Mouse (Mus musculus): ENCODE measurements around the gene Rptor. TPM values are rescaled to one million over a fixed set of nuclear protein-coding genes. Genes with fewer than 3 reads are reported as not detected.

The Rptor gene
- polyA plus RNA-seq, 1 experiment from 2014 or later: 15.6 TPM

- DNase-seq (ENCODE audit: low spot score): no peak
- H3K27me3 ChIP-seq (ENCODE audit: insufficient read depth, poor library complexity, severe bottlenecking): peaks cover 20% of the 10 kb centered on the region; the same call in 1 of the 2 replicates
- no peak overlapping the region for H3K27ac ChIP-seq
- no peaks in the 10 kb centered on the region for H3K9me3 ChIP-seq
- peaks cover 29% of the 10 kb centered on the region for H3K4me1 ChIP-seq
- H3K36me3 ChIP-seq: no peaks in the 10 kb centered on the region
- WGBS: 51% methylated on average over 7 of the region's 7 CpGs
- no peak overlapping the region for H3K4me3 ChIP-seq
Observed at GRCm38 (mm10) chr11:119907711-119908110, 305.0 kb downstream of the Rptor start.

GRCm38 (mm10) chr11:119909436-119909835, 306.7 kb downstream of the Rptor start:
- H3K9me3 ChIP-seq: no peaks in the 10 kb centered on the region
- no peak for DNase-seq (ENCODE audit: low spot score)
- peak overlapping the region; percentile 32; the same call in 1 of the 2 replicates for H3K27ac ChIP-seq
- peaks cover 40% of the 10 kb centered on the region for H3K4me1 ChIP-seq
- H3K36me3 ChIP-seq: no peaks in the 10 kb centered on the region
- peaks cover 20% of the 10 kb centered on the region; the same call in 1 of the 2 replicates for H3K27me3 ChIP-seq (ENCODE audit: insufficient read depth, poor library complexity, severe bottlenecking)
- peak overlapping the region; percentile 36 for H3K4me3 ChIP-seq
- WGBS: under 1% methylated on average over 5 of the region's 5 CpGs

GRCm38 (mm10) chr11:119912845-119913244, 310.1 kb downstream of the Rptor start:
- H3K27me3 ChIP-seq (ENCODE audit: insufficient read depth, poor library complexity, severe bottlenecking): 0 out of 2 replicates have a peak, but pooled peaks cover 7% of the 10 kb centered on the region
- peak overlapping the region; percentile 98 for H3K4me3 ChIP-seq
- DNase-seq (ENCODE audit: low spot score): no peak
- H3K27ac ChIP-seq: peak overlapping the region; percentile 98
- 10% methylated on average over 7 of the region's 7 CpGs for WGBS
- H3K9me3 ChIP-seq: no peaks in the 10 kb centered on the region
- peaks cover 24% of the 10 kb centered on the region for H3K36me3 ChIP-seq
- peaks cover 67% of the 10 kb centered on the region for H3K4me1 ChIP-seq

- peak; percentile 85 for DNase-seq (ENCODE audit: low spot score)
- peak within 1 kb of the TSS; percentile 98 for H3K27ac ChIP-seq
- WGBS: under 1% methylated on average over 48 of the region's 48 CpGs
- H3K36me3 ChIP-seq: peaks cover 30% of the 10 kb centered on the region
- H3K4me1 ChIP-seq: peaks cover 67% of the 10 kb centered on the region
- peak within 1 kb of the TSS; percentile 98 for H3K4me3 ChIP-seq
- no peaks in the 10 kb centered on the region for H3K9me3 ChIP-seq
- H3K27me3 ChIP-seq (ENCODE audit: insufficient read depth, poor library complexity, severe bottlenecking): 0 out of 2 replicates have a peak, but pooled peaks cover 6% of the 10 kb centered on the region
Observed at GRCm38 (mm10) chr11:119913291-119913934, 310.7 kb downstream of the Rptor start, which contains the start of gene Chmp6. Gene Chmp6, plus strand, starts transcription at chr11:119913441.

GRCm38 (mm10) chr11:119913935-119914314, 311.2 kb downstream of the Rptor start:
- Histone ChIP-seq H3K27ac (peak overlapping the region; percentile 98), H3K4me1 (peaks cover 63% of the 10 kb centered on the region), H3K4me3 (peak overlapping the region; percentile 98), H3K9me3 (no peaks in the 10 kb centered on the region), H3K36me3 (peaks cover 35% of the 10 kb centered on the region), H3K27me3 (ENCODE audit: insufficient read depth, poor library complexity, severe bottlenecking) (0 out of 2 replicates have a peak, but pooled peaks cover under 1% of the 10 kb centered on the region)
- under 1% methylated on average over 26 of the region's 26 CpGs for WGBS
- no peak for DNase-seq (ENCODE audit: low spot score)

- Histone ChIP-seq H3K4me3 (peak overlapping the region; percentile 98), H3K9me3 (no peaks in the 10 kb centered on the region), H3K4me1 (peaks cover 59% of the 10 kb centered on the region), H3K27ac (peak overlapping the region; percentile 98), H3K36me3 (peaks cover 40% of the 10 kb centered on the region), H3K27me3 (ENCODE audit: insufficient read depth, poor library complexity, severe bottlenecking) (no peaks in the 10 kb centered on the region)
- no peak for DNase-seq (ENCODE audit: low spot score)
- 26% methylated on average over 4 of the region's 4 CpGs for WGBS
Observed at GRCm38 (mm10) chr11:119914381-119914780, 311.7 kb downstream of the Rptor start.

- Histone ChIP-seq H3K27me3 (ENCODE audit: insufficient read depth, poor library complexity, severe bottlenecking) (no peaks in the 10 kb centered on the region), H3K4me1 (peaks cover 46% of the 10 kb centered on the region), H3K36me3 (peaks cover 48% of the 10 kb centered on the region), H3K9me3 (no peaks in the 10 kb centered on the region), H3K4me3 (peak overlapping the region; percentile 98), H3K27ac (peak overlapping the region; percentile 56)
- DNase-seq (ENCODE audit: low spot score): no peak
- 81% methylated on average over 9 of the region's 9 CpGs for WGBS
Observed at GRCm38 (mm10) chr11:119915666-119916065, 313.0 kb downstream of the Rptor start.

GRCm38 (mm10) chr11:119916102-119916790, 313.5 kb downstream of the Rptor start:
- Histone ChIP-seq H3K27ac (peak overlapping the region; percentile 56), H3K9me3 (no peaks in the 10 kb centered on the region), H3K36me3 (peaks cover 48% of the 10 kb centered on the region), H3K4me3 (no peak overlapping the region), H3K4me1 (peaks cover 46% of the 10 kb centered on the region), H3K27me3 (ENCODE audit: insufficient read depth, poor library complexity, severe bottlenecking) (no peaks in the 10 kb centered on the region)
- WGBS: 83% methylated on average over 15 of the region's 15 CpGs
- no peak for DNase-seq (ENCODE audit: low spot score)

GRCm38 (mm10) chr11:119916834-119917469, 314.2 kb downstream of the Rptor start:
- Histone ChIP-seq H3K36me3 (peaks cover 48% of the 10 kb centered on the region), H3K4me1 (peaks cover 51% of the 10 kb centered on the region), H3K27me3 (ENCODE audit: insufficient read depth, poor library complexity, severe bottlenecking) (no peaks in the 10 kb centered on the region), H3K27ac (0 out of 2 replicates have a peak overlapping the region, but pooled peaks have one; percentile 30), H3K9me3 (no peaks in the 10 kb centered on the region), H3K4me3 (no peak overlapping the region)
- DNase-seq (ENCODE audit: low spot score): no peak
- 92% methylated on average over 21 of the region's 21 CpGs for WGBS

- H3K36me3 ChIP-seq: peaks cover 48% of the 10 kb centered on the region
- H3K4me3 ChIP-seq: no peak overlapping the region
- H3K27ac ChIP-seq: no peak overlapping the region
- WGBS: 83% methylated on average over 7 of the region's 7 CpGs
- H3K9me3 ChIP-seq: no peaks in the 10 kb centered on the region
- DNase-seq (ENCODE audit: low spot score): no peak
- no peaks in the 10 kb centered on the region for H3K27me3 ChIP-seq (ENCODE audit: insufficient read depth, poor library complexity, severe bottlenecking)
- H3K4me1 ChIP-seq: peaks cover 54% of the 10 kb centered on the region
Observed at GRCm38 (mm10) chr11:119918521-119918920, 315.8 kb downstream of the Rptor start.

GRCm38 (mm10) chr11:119919432-119919831, 316.7 kb downstream of the Rptor start:
- 92% methylated on average over 4 of the region's 4 CpGs for WGBS
- Histone ChIP-seq H3K27me3 (ENCODE audit: insufficient read depth, poor library complexity, severe bottlenecking) (no peaks in the 10 kb centered on the region), H3K4me3 (no peak overlapping the region), H3K36me3 (peaks cover 48% of the 10 kb centered on the region), H3K27ac (no peak overlapping the region), H3K4me1 (peaks cover 50% of the 10 kb centered on the region), H3K9me3 (no peaks in the 10 kb centered on the region)
- DNase-seq (ENCODE audit: low spot score): no peak

GRCm38 (mm10) chr11:119919897-119920296, 317.2 kb downstream of the Rptor start:
- DNase-seq (ENCODE audit: low spot score): no peak
- 67% methylated on average over 8 of the region's 8 CpGs for WGBS
- Histone ChIP-seq H3K27me3 (ENCODE audit: insufficient read depth, poor library complexity, severe bottlenecking) (no peaks in the 10 kb centered on the region), H3K9me3 (no peaks in the 10 kb centered on the region), H3K4me3 (no peak overlapping the region), H3K4me1 (peaks cover 45% of the 10 kb centered on the region), H3K27ac (no peak overlapping the region), H3K36me3 (peaks cover 48% of the 10 kb centered on the region)

GRCm38 (mm10) chr11:119920668-119921067, 318.0 kb downstream of the Rptor start:
- 88% methylated on average over 5 of the region's 5 CpGs for WGBS
- Histone ChIP-seq H3K9me3 (no peaks in the 10 kb centered on the region), H3K27me3 (ENCODE audit: insufficient read depth, poor library complexity, severe bottlenecking) (no peaks in the 10 kb centered on the region), H3K36me3 (peaks cover 46% of the 10 kb centered on the region), H3K4me1 (peaks cover 37% of the 10 kb centered on the region), H3K27ac (no peak overlapping the region), H3K4me3 (no peak overlapping the region)
- no peak for DNase-seq (ENCODE audit: low spot score)

All from heart, embryonic 10.5 days (tissue).